Mouse (Mus musculus) C2C12 (cell line): ENCODE data around the gene Slc22a20.

Source experiments
- CEBPB ChIP-seq: IDR thresholded peaks from one replicate; pipeline ENCODE4 v1.6.1; 2011; ENCODE audit warnings: low read depth, mild to moderate bottlenecking, control low read depth, moderate library complexity
- CTCF ChIP-seq: IDR thresholded peaks from one replicate; pipeline ENCODE4 v1.5.1; 2011; ENCODE audit not compliant: control insufficient read depth, insufficient read depth, insufficient read length
- FOSL1 ChIP-seq: IDR thresholded peaks from one replicate; pipeline ENCODE4 v1.8.0; 2011; ENCODE audit warnings: mild to moderate bottlenecking, low read length; ENCODE audit not compliant: poor library complexity, insufficient read depth, severe bottlenecking
- MAX ChIP-seq: IDR thresholded peaks from one replicate; pipeline ENCODE4 v1.6.1; 2011; ENCODE audit warnings: mild to moderate bottlenecking, control low read depth
- MYOD1 ChIP-seq: IDR thresholded peaks from one replicate; pipeline ENCODE4 v1.6.1; 2011; ENCODE audit warnings: low read depth; ENCODE audit not compliant: control insufficient read depth, insufficient read length
- USF1 ChIP-seq: IDR thresholded peaks from one replicate; pipeline ENCODE4 v1.6.1; 2011; ENCODE audit warnings: low read depth, mild to moderate bottlenecking, control low read depth, moderate library complexity

DNA sequence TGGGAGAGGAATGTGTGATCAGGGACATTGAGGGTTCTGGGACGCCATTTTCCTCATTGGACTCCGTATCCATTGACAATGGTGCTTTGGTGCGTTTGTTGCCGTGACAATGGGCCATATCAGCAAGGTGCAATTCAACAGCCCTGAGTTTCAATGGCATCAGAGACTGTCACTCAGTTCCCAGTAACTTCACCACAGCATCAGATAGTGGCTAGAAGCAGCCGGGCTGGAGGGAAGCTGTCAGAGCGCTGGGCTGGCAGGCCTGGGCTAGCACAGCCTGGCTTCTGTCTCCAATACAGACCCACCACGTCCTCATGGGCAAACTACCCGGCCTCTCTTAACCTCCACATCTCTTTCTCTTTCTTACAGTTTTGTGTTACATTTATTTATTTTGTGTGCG lies 5.5 kb downstream of the Slc22a20 start:
- TF ChIP-seq CTCF (no peak), MAX (no peak), CEBPB (no peak), FOSL1 (no peak), MYOD1 (no peak), USF1 (no peak)
